ENCODE assay signal across 9 mouse cellular contexts in the genomic region with DNA sequence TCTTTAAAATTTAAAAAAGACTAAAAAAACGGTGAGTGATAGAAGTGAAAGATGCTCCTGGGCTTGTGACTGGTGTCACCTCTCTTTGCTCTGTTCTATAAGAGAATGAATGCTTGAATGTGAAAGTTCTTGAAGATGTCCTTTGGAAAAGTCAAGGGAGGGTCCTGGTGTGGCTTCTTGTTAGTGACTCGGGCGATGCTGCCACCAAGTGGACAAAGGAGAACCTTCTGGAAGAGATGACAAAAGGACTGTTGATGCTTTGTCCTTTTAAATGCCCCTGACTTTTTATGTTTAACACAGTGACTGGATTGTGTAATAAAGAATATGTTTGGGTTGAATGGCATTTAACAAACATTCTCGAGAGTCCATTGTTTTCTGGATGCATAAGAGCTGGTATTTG. TPM values are rescaled to one million over a fixed set of nuclear protein-coding genes. Genes with fewer than 3 reads are reported as not detected.
DNase-seq lines count a peak whose midpoint lies in the region; ATAC-seq lines count a peak whose summit lies in the region.
"Had no signal": no experiment of that assay in that cellular context is flagged by ENCODE, and none has a peak within 500 bp of the region (broad histone marks: within the 10 kb centered on the region; RNA-seq: fewer than 3 reads in every experiment).

No protein-coding gene starts in this region.

- intact Hi-C loops in left cerebral cortex, postnatal 10 days (cut with DNase I) = loop anchor here (10.0 kb wide), 1 partner anchor 59 kb away; no protein-coding TSS in a partner anchor

- peak; percentile 65 for DNase-seq in kidney, adult 18-20 months
- peak; percentile 50 for DNase-seq in MEL-GATA-1-ER (ENCODE audit: extremely low read depth, low read depth)
- peak; percentile 4 for DNase-seq in brain, embryonic 18.5 days (ENCODE audit: low read depth, low spot score)
- DNase-seq in left cerebral cortex, postnatal 10 days (ENCODE audit: extremely low spot score in 1 of 2, low spot score in 2 of 2) = peak; percentile 22 to 51
- DNase-seq in ovary, postnatal 14 days (ENCODE audit: low spot score) = peak; percentile 15

- no peaks in the 10 kb centered on the region for H3K36me3 ChIP-seq in kidney, embryonic 16.5 days (ENCODE audit: insufficient read depth, low read length)

- H3K4me1 ChIP-seq in kidney, embryonic 16.5 days (ENCODE audit: insufficient read depth, low read length) = no peaks in the 10 kb centered on the region

- no peak for ATAC-seq in kidney, embryonic 16.5 days (ENCODE audit: low FRiP score, low TSS enrichment)
- peak; percentile 70 for ATAC-seq in granulocyte monocyte progenitor cell, adult 5-6 weeks (replicated peaks; ENCODE audit: poor library complexity, severe bottlenecking)
- ATAC-seq in monocyte, adult 5-6 weeks (replicated peaks; ENCODE audit: insufficient number of reproducible peaks, low FRiP score, low TSS enrichment, poor library complexity, severe bottlenecking) = no peak

- H3K9ac ChIP-seq in kidney, embryonic 16.5 days (replicated peaks; ENCODE audit: low read length) = no peak overlapping the region

- H3K27me3 ChIP-seq in kidney, embryonic 16.5 days (ENCODE audit: insufficient read depth, low read length) = no peaks in the 10 kb centered on the region

- WGBS in kidney, embryonic 16.5 days = 24% methylated on average over 4 of the region's 4 CpGs

- H3K27ac ChIP-seq in kidney, embryonic 16.5 days (ENCODE audit: low read length) = no peak overlapping the region

- no peak overlapping the region for H3K4me3 ChIP-seq in kidney, embryonic 16.5 days (ENCODE audit: low read length)
- H3K4me3 ChIP-seq: myocyte had no signal

- H3K4me2 ChIP-seq in kidney, embryonic 16.5 days (replicated peaks; ENCODE audit: low read depth, low read length) = no peak overlapping the region

- H3K9me3 ChIP-seq in kidney, embryonic 16.5 days (ENCODE audit: low read length) = no peaks in the 10 kb centered on the region

RNA-seq across cellular contexts. Expression of a gene that starts 45.9 kb away (rescaled TPM):
- not detected in 2 replicates for polyA plus RNA-seq in kidney, embryonic 16.5 days (2015; fragmentation: Nextera tagmentation; extraction: Ambion mirVana)
- not detected in 2 replicates for total RNA-seq in granulocyte monocyte progenitor cell, adult 5-6 weeks (2014; fragmentation: Nextera tagmentation)
- not detected in 2 replicates for total RNA-seq in granulocyte monocyte progenitor cell, adult 5-6 weeks (2017)
- not detected for total RNA-seq in left cerebral cortex, postnatal 10 days (2021)
- not detected in 3 replicates for total RNA-seq in monocyte, adult 5-6 weeks (2017)
- polyA plus RNA-seq: myocyte had no signal

Comparison
In these comparisons a context has a peak if more than half of its experiments do, and no peak if none do; other contexts are left out.
1. DNase-seq: peak in every context shown above with its lines; median percentile 65 in kidney, adult 18-20 months; 50 in MEL-GATA-1-ER; 36 in left cerebral cortex, postnatal 10 days; 15 in ovary, postnatal 14 days; 4 in brain, embryonic 18.5 days.